Mouse (Mus musculus) heart, adult 8-10 months (tissue): ENCODE data around the gene Glipr2. TPM values are rescaled to one million over a fixed set of nuclear protein-coding genes. Genes with fewer than 3 reads are reported as not detected.

Source experiments
- DNase-seq: peaks from one replicate; pipeline ENCODE4 v3.0.0; 2022; ENCODE audit warnings: low spot score
- total RNA-seq, 4 experiments: library from RNA; stranded (reverse); gene quantifications; 2 replicates each; pipeline ENCODE4 v1.2.4; 2022

The Glipr2 gene
- total RNA-seq, 4 experiments from 2014 or later = 2.3 to 5.2 (median 2.8) TPM

- DNase-seq = no peak
These were observed 47.6 kb downstream of the Glipr2 start for GRCm38 (mm10) chr4:44004623-44005409.

- DNase-seq = no peak
These were observed 53.0 kb downstream of the Glipr2 start for GRCm38 (mm10) chr4:44010176-44010575.

- DNase-seq = no peak
These were observed 53.7 kb downstream of the Glipr2 start for GRCm38 (mm10) chr4:44010893-44011292.

GRCm38 (mm10) chr4:44011799-44012198 is 54.6 kb downstream of the Glipr2 start:
- no peak for DNase-seq

- peak; percentile 97 for DNase-seq
These were observed 55.5 kb downstream of the Glipr2 start for GRCm38 (mm10) chr4:44012376-44013367.

GRCm38 (mm10) chr4:44013391-44014070 is 56.3 kb downstream of the Glipr2 start:
- no peak for DNase-seq

GRCm38 (mm10) chr4:44016071-44016470 is 58.9 kb downstream of the Glipr2 start:
- no peak for DNase-seq

GRCm38 (mm10) chr4:44016791-44017190 is 59.6 kb downstream of the Glipr2 start:
- no peak for DNase-seq

- no peak for DNase-seq
These were observed 65.1 kb downstream of the Glipr2 start for GRCm38 (mm10) chr4:44022323-44022722.

GRCm38 (mm10) chr4:44022766-44023165 is 65.6 kb downstream of the Glipr2 start:
- no peak for DNase-seq

- no peak for DNase-seq
These were observed 66.5 kb downstream of the Glipr2 start for GRCm38 (mm10) chr4:44023681-44024080.

GRCm38 (mm10) chr4:44024241-44024640 is 67.0 kb downstream of the Glipr2 start:
- DNase-seq = no peak

- DNase-seq = no peak
These were observed 68.4 kb downstream of the Glipr2 start for GRCm38 (mm10) chr4:44025570-44025969.

Other genes starting within 250 kb of the Glipr2 start
- gene Olfr71, start 247.1 kb upstream of the Glipr2 start, total RNA-seq = not detected
- gene Hrct1, start 230.2 kb upstream of the Glipr2 start, total RNA-seq = 1 to 10 TPM; 3.0 to 4.4 (median 4.3) TPM
- 1 to 10 TPM; 3.6 to 4.4 (median 4.1) TPM for gene Spaar, start 227.4 kb upstream of the Glipr2 start, total RNA-seq
- gene Olfr159, start 186.4 kb upstream of the Glipr2 start, total RNA-seq = not detected
- gene Olfr156, start 133.5 kb upstream of the Glipr2 start, total RNA-seq = not detected
- gene Olfr157, start 117.2 kb upstream of the Glipr2 start, total RNA-seq = not detected
- gene Olfr155, start 105.8 kb upstream of the Glipr2 start, total RNA-seq = not detected
- gene Reck, start 81.9 kb upstream of the Glipr2 start, total RNA-seq = 1 to 10 TPM; 4.4 to 5.7 (median 5.2) TPM
- not detected for gene Ccin, start 26.1 kb downstream of the Glipr2 start, total RNA-seq
- 10 to 100 TPM; 67.0 to 78.6 (median 70.5) TPM for gene Clta, start 47.1 kb downstream of the Glipr2 start, total RNA-seq
- gene Gne, start 126.8 kb downstream of the Glipr2 start, total RNA-seq = 10 to 100 TPM; 27.6 to 37.9 (median 30.9) TPM